Mouse (Mus musculus): ENCODE measurements at regions not wholly inside any gene's neighbourhood (a gene's known extent, or its start where the extent isn't known, plus 50 kb on each side); places are given as distances from the start of the nearest gene placed in this dataset.

DNA sequence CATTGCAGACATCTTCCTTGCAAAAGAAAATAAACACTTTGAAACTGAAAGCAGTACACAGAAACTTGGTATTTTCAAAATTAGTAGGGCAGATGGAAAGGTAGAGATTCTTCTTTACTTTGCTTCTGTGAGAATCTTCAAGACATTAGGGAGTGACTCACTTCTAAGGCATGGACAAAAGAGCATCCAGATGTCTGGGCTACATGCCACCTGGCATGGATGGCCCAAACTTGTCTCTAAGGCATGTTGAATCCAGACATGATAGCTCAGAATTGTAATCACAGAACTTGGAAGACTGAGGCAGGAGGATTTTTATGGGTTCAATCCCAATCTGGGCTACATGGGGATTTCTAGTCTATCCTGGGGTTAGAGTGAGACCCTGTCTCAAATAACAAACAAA, 58.4 kb downstream of the Ly6f start:
- no peak for DNase-seq

- peak; percentile 36 to 57 for DNase-seq
These were observed 88.0 kb downstream of the Ly6f start for GRCm38 (mm10) chr15:75356050-75356735.

- no peak for DNase-seq
These were observed 103.4 kb downstream of the Ly6f start for GRCm38 (mm10) chr15:75371618-75372017.

DNA sequence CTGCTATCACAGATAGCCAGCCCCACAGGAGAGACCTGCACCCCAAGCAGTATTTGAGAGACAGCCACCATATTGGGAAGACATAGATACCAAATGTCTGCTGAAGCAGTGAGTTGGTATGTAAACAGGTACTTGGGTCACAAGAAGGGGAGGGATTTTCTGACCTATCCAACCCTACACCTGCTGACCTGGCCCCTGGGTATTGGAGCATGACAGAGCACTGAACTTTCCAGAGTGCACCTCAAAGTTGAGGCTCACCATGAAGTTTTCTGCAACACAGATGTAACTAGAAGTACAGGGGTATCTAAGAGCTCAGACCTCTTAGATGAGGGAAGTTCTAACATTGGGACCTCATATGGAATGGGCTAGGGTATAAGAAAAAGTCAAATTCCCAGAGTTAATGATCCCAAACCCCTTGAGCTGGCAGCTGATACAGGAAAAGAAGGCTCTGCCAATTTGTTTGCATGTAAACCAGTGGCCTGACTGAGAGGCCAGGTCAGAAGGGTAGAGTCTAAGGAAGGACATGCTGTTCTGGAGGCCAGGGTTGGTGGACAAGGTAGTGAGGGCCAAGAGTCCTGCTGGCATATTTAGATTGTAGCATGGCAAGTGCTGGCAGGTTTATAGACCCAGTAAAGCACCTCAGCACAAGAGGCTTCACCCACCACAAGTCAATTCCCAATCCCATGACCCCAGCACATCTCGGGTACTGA, 108.3 kb downstream of the Ly6f start:
- DNase-seq, result peak; percentile 83 to 85

GRCm38 (mm10) chr15:75378136-75378535, 109.9 kb downstream of the Ly6f start:
- DNase-seq, result peak in 1 of 2 experiments; percentile 56

- DNase-seq, result no peak
These were observed 111.6 kb downstream of the Ly6f start for GRCm38 (mm10) chr15:75379867-75380266.

DNA sequence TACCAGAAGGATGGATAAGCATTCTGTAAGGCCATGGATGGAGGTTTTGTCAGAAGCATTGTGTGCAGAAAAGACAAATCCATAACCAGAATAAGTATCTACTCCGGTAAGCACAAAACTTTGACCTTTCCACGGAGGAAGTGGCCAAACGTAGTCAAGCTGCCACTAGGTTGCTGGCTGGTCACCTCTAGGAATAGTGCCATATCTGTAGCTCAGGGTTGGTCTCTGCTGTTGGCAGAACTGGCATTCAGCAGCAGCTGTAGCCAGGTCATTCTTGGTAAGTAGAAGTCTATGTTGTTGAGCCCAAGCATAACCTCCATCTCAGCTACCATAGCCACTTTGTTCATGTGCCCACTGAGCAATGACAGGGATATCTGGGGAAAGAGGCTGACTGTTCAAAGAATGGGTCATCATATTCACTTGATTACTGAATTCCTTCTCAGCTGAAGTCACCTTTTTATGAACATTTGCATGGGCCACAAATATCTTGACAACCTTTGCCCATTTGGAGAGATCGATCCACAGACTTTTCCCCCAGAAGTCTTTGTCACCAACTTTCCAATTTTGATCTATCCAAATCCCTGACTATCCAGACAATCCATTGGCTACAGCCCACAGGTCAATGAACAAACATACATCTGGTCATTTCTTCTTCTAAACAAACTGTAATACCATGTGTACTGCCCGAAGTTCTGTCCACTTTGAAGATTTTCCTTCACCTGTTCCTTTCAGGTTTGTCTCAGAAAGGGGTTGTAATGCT, 114.2 kb downstream of the Ly6f start:
- DNase-seq, result no peak

GRCm38 (mm10) chr15:75392924-75393464, 124.8 kb downstream of the Ly6f start:
- peak; percentile 81 to 90 for DNase-seq

DNA sequence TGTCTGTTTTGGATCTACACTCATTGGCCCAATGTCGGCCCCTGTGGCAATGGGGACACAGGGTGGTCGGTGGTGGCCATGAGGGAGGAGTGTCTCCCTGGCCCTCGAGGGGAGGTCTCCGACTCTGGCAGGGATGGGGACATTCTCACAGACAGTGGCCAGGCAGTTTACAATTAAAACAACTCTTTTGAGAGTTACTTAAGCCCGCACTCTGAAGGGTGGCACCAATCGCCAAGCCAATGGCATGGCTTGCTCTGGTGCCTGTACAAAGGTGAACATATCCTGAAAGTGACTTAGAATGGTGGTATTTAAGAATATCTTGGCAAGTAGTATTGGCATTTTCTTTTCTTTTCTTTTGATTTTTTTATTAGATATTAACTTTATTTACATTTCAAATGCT, 129.1 kb downstream of the Ly6f start:
- DNase-seq, result peak in 1 of 2 experiments; percentile 38

All from kidney, adult 8-10 months (tissue).